ENCODE assay signal across 8 mouse cellular contexts in the genomic region with DNA sequence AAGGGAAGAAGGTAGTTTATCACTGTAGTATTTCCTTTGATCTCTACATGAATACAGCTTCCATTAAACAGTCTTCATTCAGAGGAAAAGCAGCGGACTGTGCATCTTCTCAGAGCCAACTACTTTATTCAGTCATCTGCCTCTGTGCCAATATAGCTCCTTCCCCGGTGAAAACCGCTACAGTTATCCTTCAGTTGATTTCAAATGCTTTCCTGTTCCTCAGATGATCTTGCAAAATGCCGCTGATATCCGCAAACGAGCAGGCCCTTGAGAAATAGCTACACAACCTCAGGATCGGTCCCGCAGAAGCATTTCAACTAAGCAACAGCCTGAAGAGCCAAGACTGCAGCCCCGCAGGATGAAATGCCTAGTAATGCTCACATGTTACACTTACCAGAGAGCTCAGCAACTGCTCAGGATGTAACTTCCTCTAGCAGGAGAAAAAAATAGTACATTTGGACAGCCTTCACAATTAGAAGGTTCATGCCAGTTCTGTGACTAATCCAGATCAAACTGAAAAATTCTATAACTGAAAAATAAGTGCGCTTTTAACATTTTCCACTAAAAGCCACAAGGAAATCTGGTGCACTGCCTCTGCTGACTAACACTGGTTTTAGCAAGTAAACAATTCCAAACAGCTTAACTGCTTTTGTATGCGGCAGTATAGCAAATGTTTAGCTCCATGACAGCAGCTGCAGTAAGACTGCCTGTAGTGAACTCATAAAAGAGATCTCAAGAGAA. TPM values are rescaled to one million over a fixed set of nuclear protein-coding genes. Genes with fewer than 3 reads are reported as not detected.
DNase-seq lines count a peak whose midpoint lies in the region; ATAC-seq lines count a peak whose summit lies in the region.

No protein-coding gene starts in this region.

- no peaks in the 10 kb centered on the region for H3K9me3 ChIP-seq in forebrain, embryonic 10.5 days
- no peaks in the 10 kb centered on the region for H3K9me3 ChIP-seq in heart, embryonic 16.5 days (replicated peaks; ENCODE audit: control insufficient read depth, low read length)
- no peaks in the 10 kb centered on the region for H3K9me3 ChIP-seq in liver, embryonic 16.5 days (replicated peaks; ENCODE audit: control insufficient read depth, low read length)
- no peaks in the 10 kb centered on the region for H3K9me3 ChIP-seq in neural tube, embryonic 13.5 days

- peaks cover 40% of the 10 kb centered on the region for H3K4me1 ChIP-seq in forebrain, embryonic 10.5 days
- H3K4me1 ChIP-seq in heart, embryonic 16.5 days (ENCODE audit: control insufficient read depth, insufficient read depth, low read length), result peaks cover 24% of the 10 kb centered on the region
- peaks cover 7% of the 10 kb centered on the region for H3K4me1 ChIP-seq in liver, embryonic 16.5 days (ENCODE audit: control insufficient read depth, low read depth, low read length)
- peaks cover 30% of the 10 kb centered on the region for H3K4me1 ChIP-seq in neural tube, embryonic 13.5 days (replicated peaks)

- peak; percentile 74 for DNase-seq in MEL-GATA-1-ER (ENCODE audit: extremely low read depth, low read depth)
- DNase-seq in c-Kit-positive CD71-positive TER-119-negative erythroid progenitor cells, embryonic 14.5 days (ENCODE audit: low read depth), result peak; percentile 46
- no peak for DNase-seq in forebrain, embryonic 10.5 days (ENCODE audit: extremely low spot score, low spot score)
- DNase-seq in layer of hippocampus, adult 18-20 months (ENCODE audit: low spot score in 2 of 2), result peak; percentile 64 to 74
- DNase-seq in thymus, postnatal 4 days, result peak; percentile 59

- H3K4me3 ChIP-seq in forebrain, embryonic 10.5 days, result peak overlapping the region; percentile 23; the same call in 1 of the 2 replicates
- peak overlapping the region; percentile 46 for H3K4me3 ChIP-seq in heart, embryonic 16.5 days (ENCODE audit: low read length)
- H3K4me3 ChIP-seq in liver, embryonic 16.5 days (ENCODE audit: low read depth, low read length), result peak overlapping the region; percentile 31
- peak overlapping the region; percentile 32 for H3K4me3 ChIP-seq in neural tube, embryonic 13.5 days

- H3K4me2 ChIP-seq in heart, embryonic 16.5 days (ENCODE audit: low read depth, low read length), result peak overlapping the region; percentile 67
- peak overlapping the region; percentile 54 for H3K4me2 ChIP-seq in liver, embryonic 16.5 days (ENCODE audit: low read depth, low read length)
- peak overlapping the region; percentile 56 for H3K4me2 ChIP-seq in neural tube, embryonic 13.5 days

- WGBS in forebrain, embryonic 10.5 days, result 29% methylated on average over 11 of the region's 11 CpGs
- 33% methylated on average over 11 of the region's 11 CpGs for WGBS in heart, embryonic 16.5 days
- 16% methylated on average over 11 of the region's 11 CpGs for WGBS in liver, embryonic 16.5 days (ENCODE audit: insufficient replicate concordance)
- WGBS in neural tube, embryonic 13.5 days, result 12% methylated on average over 11 of the region's 11 CpGs

- H3K27me3 ChIP-seq in forebrain, embryonic 10.5 days (ENCODE audit: poor library complexity, severe bottlenecking), result no peaks in the 10 kb centered on the region
- H3K27me3 ChIP-seq in heart, embryonic 16.5 days (ENCODE audit: control insufficient read depth, insufficient read depth, low read length), result no peaks in the 10 kb centered on the region
- no peaks in the 10 kb centered on the region for H3K27me3 ChIP-seq in liver, embryonic 16.5 days (ENCODE audit: control insufficient read depth, insufficient read depth, low read depth, low read length)
- H3K27me3 ChIP-seq in neural tube, embryonic 13.5 days, result no peaks in the 10 kb centered on the region

- 0 out of 2 replicates have a peak, but pooled peaks cover 6% of the 10 kb centered on the region for H3K36me3 ChIP-seq in forebrain, embryonic 10.5 days (replicated peaks)
- H3K36me3 ChIP-seq in heart, embryonic 16.5 days (ENCODE audit: control insufficient read depth, insufficient read depth), result no peaks in the 10 kb centered on the region
- H3K36me3 ChIP-seq in liver, embryonic 16.5 days (ENCODE audit: control insufficient read depth, insufficient read depth), result no peaks in the 10 kb centered on the region
- no peaks in the 10 kb centered on the region for H3K36me3 ChIP-seq in neural tube, embryonic 13.5 days

- peak overlapping the region; percentile 79 for H3K27ac ChIP-seq in forebrain, embryonic 10.5 days
- peak overlapping the region; percentile 91 for H3K27ac ChIP-seq in heart, embryonic 16.5 days (ENCODE audit: low read length)
- peak overlapping the region; percentile 60 for H3K27ac ChIP-seq in liver, embryonic 16.5 days (ENCODE audit: low read length)
- peak overlapping the region; percentile 88 for H3K27ac ChIP-seq in neural tube, embryonic 13.5 days (replicated peaks)

- peak overlapping the region; percentile 67 for H3K9ac ChIP-seq in heart, embryonic 16.5 days (ENCODE audit: low read length)
- H3K9ac ChIP-seq in liver, embryonic 16.5 days (ENCODE audit: low read depth, low read length), result peak overlapping the region; percentile 48
- peak overlapping the region; percentile 64 for H3K9ac ChIP-seq in neural tube, embryonic 13.5 days

- ATAC-seq in heart, embryonic 16.5 days (replicated peaks; ENCODE audit: extremely low read depth, insufficient read depth, low FRiP score), result peak; percentile 58; the same call in 1 of the 2 replicates
- ATAC-seq in liver, embryonic 16.5 days (ENCODE audit: low read depth), result peak; percentile 45; the same call in 1 of the 2 replicates
- ATAC-seq in neural tube, embryonic 13.5 days (ENCODE audit: low read depth), result peak; percentile 66

RNA-seq across cellular contexts. Expression of a gene that starts 49.0 kb away (rescaled TPM):
- polyA plus RNA-seq in forebrain, embryonic 10.5 days (2016; fragmentation: Nextera tagmentation; extraction: Ambion mirVana), result 13.3 and 14.1 TPM in 2 replicates
- 5.3 TPM in 2 replicates for polyA plus RNA-seq in heart, embryonic 16.5 days (2015; fragmentation: Nextera tagmentation; extraction: Ambion mirVana)
- 10 to 100 TPM; 45.4 to 52.1 TPM for total RNA-seq in layer of hippocampus, adult 18-20 months (2021)
- polyA plus RNA-seq in liver, embryonic 16.5 days (2015; fragmentation: Nextera tagmentation; extraction: Ambion mirVana), result 3.6 and 3.9 TPM in 2 replicates
- 7.9 and 8.6 TPM in 2 replicates for polyA plus RNA-seq in neural tube, embryonic 13.5 days (2015; fragmentation: Nextera tagmentation; extraction: Ambion mirVana)
